Mouse (Mus musculus): ENCODE measurements at regions not wholly inside any gene's neighbourhood (a gene's known extent, or its start where the extent isn't known, plus 50 kb on each side); places are given as distances from the start of the nearest gene placed in this dataset.

- WGBS = 96% methylated on average over 3 of the region's 3 CpGs
- Histone ChIP-seq H3K4me1 (ENCODE audit: control insufficient read depth, insufficient read depth, low read length) (no peaks in the 10 kb centered on the region), H3K27ac (ENCODE audit: insufficient read depth, low read length) (no peak overlapping the region), H3K27me3 (ENCODE audit: control insufficient read depth, insufficient read depth, low read length) (no peaks in the 10 kb centered on the region), H3K4me3 (replicated peaks; ENCODE audit: insufficient read depth, low read depth, low read length) (no peak overlapping the region)
- DNase-seq = no peak
- TF ChIP-seq CTCF (IDR thresholded peaks at IDR 0.05; ENCODE audit: borderline replicate concordance, insufficient read depth, low read depth, low read length) = no peak
- no peak for TF ChIP-seq POLR2A (IDR thresholded peaks at IDR 0.05; ENCODE audit: borderline replicate concordance, insufficient read depth, low read length)
Observed at GRCm38 (mm10) chr7:34587239-34587638, 69.3 kb downstream of the Kctd15 start.

- no peak for TF ChIP-seq CTCF (IDR thresholded peaks at IDR 0.05; ENCODE audit: borderline replicate concordance, insufficient read depth, low read depth, low read length)
- TF ChIP-seq POLR2A (IDR thresholded peaks at IDR 0.05; ENCODE audit: borderline replicate concordance, insufficient read depth, low read length) = no peak
- 19% methylated on average over 4 of the region's 4 CpGs for WGBS
Observed at GRCm38 (mm10) chr7:34585312-34585865, 71.1 kb downstream of the Kctd15 start.

GRCm38 (mm10) chr7:34584870-34585269 is 71.7 kb downstream of the Kctd15 start:
- 92% methylated on average over 7 of the region's 7 CpGs for WGBS
- TF ChIP-seq CTCF (IDR thresholded peaks at IDR 0.05; ENCODE audit: borderline replicate concordance, insufficient read depth, low read depth, low read length) (no peak), POLR2A (IDR thresholded peaks at IDR 0.05; ENCODE audit: borderline replicate concordance, insufficient read depth, low read length) (no peak)
- no peak overlapping the region for H3K4me3 ChIP-seq (replicated peaks; ENCODE audit: insufficient read depth, low read depth, low read length)
- no peak for DNase-seq
- no peaks in the 10 kb centered on the region for H3K4me1 ChIP-seq (ENCODE audit: control insufficient read depth, insufficient read depth, low read length)
- H3K27ac ChIP-seq (ENCODE audit: insufficient read depth, low read length) = no peak overlapping the region
- no peaks in the 10 kb centered on the region for H3K27me3 ChIP-seq (ENCODE audit: control insufficient read depth, insufficient read depth, low read length)

More at GRCm38 (mm10) chr7:34585312-34585865, 71.1 kb downstream of the Kctd15 start:
- Histone ChIP-seq H3K4me1 (ENCODE audit: control insufficient read depth, insufficient read depth, low read length) (no peaks in the 10 kb centered on the region), H3K27ac (ENCODE audit: insufficient read depth, low read length) (no peak overlapping the region), H3K4me3 (replicated peaks; ENCODE audit: insufficient read depth, low read depth, low read length) (no peak overlapping the region), H3K27me3 (ENCODE audit: control insufficient read depth, insufficient read depth, low read length) (no peaks in the 10 kb centered on the region)
- no peak for DNase-seq

GRCm38 (mm10) chr7:34580866-34581265 is 75.7 kb downstream of the Kctd15 start:
- WGBS = 94% methylated on average over 9 of the region's 9 CpGs
- TF ChIP-seq POLR2A (IDR thresholded peaks at IDR 0.05; ENCODE audit: borderline replicate concordance, insufficient read depth, low read length) (no peak), CTCF (IDR thresholded peaks at IDR 0.05; ENCODE audit: borderline replicate concordance, insufficient read depth, low read depth, low read length) (no peak)
- no peak for DNase-seq
- no peaks in the 10 kb centered on the region for H3K4me1 ChIP-seq (ENCODE audit: control insufficient read depth, insufficient read depth, low read length)
- H3K27me3 ChIP-seq (ENCODE audit: control insufficient read depth, insufficient read depth, low read length) = no peaks in the 10 kb centered on the region
- no peak overlapping the region for H3K4me3 ChIP-seq (replicated peaks; ENCODE audit: insufficient read depth, low read depth, low read length)
- H3K27ac ChIP-seq (ENCODE audit: insufficient read depth, low read length) = no peak overlapping the region

- Histone ChIP-seq H3K27ac (ENCODE audit: insufficient read depth, low read length) (no peak overlapping the region), H3K4me3 (replicated peaks; ENCODE audit: insufficient read depth, low read depth, low read length) (no peak overlapping the region), H3K27me3 (ENCODE audit: control insufficient read depth, insufficient read depth, low read length) (no peaks in the 10 kb centered on the region), H3K4me1 (ENCODE audit: control insufficient read depth, insufficient read depth, low read length) (no peaks in the 10 kb centered on the region; the same call in 1 of the 2 replicates)
- peak in 1 of 2 experiments; percentile 6 for DNase-seq
- TF ChIP-seq POLR2A (IDR thresholded peaks at IDR 0.05; ENCODE audit: borderline replicate concordance, insufficient read depth, low read length) = no peak
- TF ChIP-seq CTCF (IDR thresholded peaks at IDR 0.05; ENCODE audit: borderline replicate concordance, insufficient read depth, low read depth, low read length) = no peak
- whole genome bisulfite sequencing = 38% methylated on average over 10 of the region's 10 CpGs
Observed at GRCm38 (mm10) chr7:34571295-34571694, 85.2 kb downstream of the Kctd15 start.

DNA sequence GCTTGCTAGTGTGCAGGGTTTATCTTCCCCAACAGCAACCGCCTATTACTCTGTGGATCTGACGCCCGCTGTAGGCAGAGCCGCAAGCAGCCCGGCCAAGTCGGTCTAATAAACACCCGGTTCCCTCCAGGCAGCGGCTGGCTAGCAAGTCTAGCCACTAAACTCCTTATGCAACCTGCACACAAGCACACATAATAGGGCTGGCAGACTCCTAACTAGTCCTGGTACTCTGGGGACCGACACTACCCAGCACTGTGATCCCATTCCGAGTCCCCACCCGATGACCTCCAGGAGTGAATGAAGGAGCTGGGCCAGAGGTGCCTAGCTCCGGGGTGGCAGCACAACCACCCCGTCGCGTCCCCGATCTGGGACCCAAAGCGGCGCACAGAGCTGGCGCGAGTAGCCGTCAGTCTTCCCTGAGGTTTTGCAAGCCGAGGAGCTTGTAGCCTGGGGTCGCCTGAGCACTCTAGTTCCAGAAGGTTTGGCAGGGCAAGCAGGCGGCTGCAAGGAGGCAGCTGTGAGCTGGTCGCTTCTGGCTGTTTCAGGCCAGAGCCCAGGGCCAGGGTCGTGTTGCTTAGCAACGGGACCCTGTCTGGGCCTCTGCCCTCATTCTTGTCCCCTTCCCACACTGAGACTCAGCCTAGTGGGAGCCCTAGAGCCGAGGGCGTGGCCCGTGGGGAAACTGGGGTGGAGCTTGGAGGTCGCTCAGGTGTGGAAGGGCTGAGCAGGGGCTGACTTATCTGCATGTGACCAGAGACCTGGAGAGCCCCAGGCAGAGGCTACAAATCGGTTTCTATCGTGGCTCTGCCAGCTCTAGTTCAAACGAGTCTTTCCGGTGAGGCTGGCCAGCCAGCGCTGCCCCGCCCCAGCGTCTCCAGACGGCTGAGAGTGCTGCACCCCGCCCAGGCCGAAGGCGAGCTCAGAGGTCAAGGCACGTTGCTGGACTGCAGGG is 86.1 kb downstream of the Kctd15 start:
- Histone ChIP-seq H3K4me1 (ENCODE audit: control insufficient read depth, insufficient read depth, low read length) (no peaks in the 10 kb centered on the region; the same call in 1 of the 2 replicates), H3K4me3 (replicated peaks; ENCODE audit: insufficient read depth, low read depth, low read length) (peak overlapping the region; percentile 16), H3K27me3 (ENCODE audit: control insufficient read depth, insufficient read depth, low read length) (no peaks in the 10 kb centered on the region), H3K27ac (ENCODE audit: insufficient read depth, low read length) (no peak overlapping the region)
- no peak for TF ChIP-seq POLR2A (IDR thresholded peaks at IDR 0.05; ENCODE audit: borderline replicate concordance, insufficient read depth, low read length)
- TF ChIP-seq CTCF (IDR thresholded peaks at IDR 0.05; ENCODE audit: borderline replicate concordance, insufficient read depth, low read depth, low read length) = no peak
- WGBS = 2% methylated on average over 43 of the region's 43 CpGs
- DNase-seq = peak; percentile 14 to 33

- TF ChIP-seq POLR2A (IDR thresholded peaks at IDR 0.05; ENCODE audit: borderline replicate concordance, insufficient read depth, low read length) (no peak), CTCF (IDR thresholded peaks at IDR 0.05; ENCODE audit: borderline replicate concordance, insufficient read depth, low read depth, low read length) (no peak)
- Histone ChIP-seq H3K4me3 (replicated peaks; ENCODE audit: insufficient read depth, low read depth, low read length) (no peak overlapping the region), H3K27me3 (ENCODE audit: control insufficient read depth, insufficient read depth, low read length) (no peaks in the 10 kb centered on the region), H3K27ac (ENCODE audit: insufficient read depth, low read length) (no peak overlapping the region), H3K4me1 (ENCODE audit: control insufficient read depth, insufficient read depth, low read length) (no peaks in the 10 kb centered on the region; the same call in 1 of the 2 replicates)
- no peak for DNase-seq
- 8% methylated on average over 8 of the region's 8 CpGs for WGBS
Observed at GRCm38 (mm10) chr7:34569747-34570113, 86.8 kb downstream of the Kctd15 start.

Data from cerebellum, adult 2 months (tissue).